Mouse (Mus musculus) liver, embryonic 13.5 days (tissue): ENCODE data around the gene Ncor2. TPM values are rescaled to one million over a fixed set of nuclear protein-coding genes. Genes with fewer than 3 reads are reported as not detected.
A peak's percentile ranks its signal among the peaks of the same experiment; 100 is the strongest.

ENCODE experiments used
- ATAC-seq: fragments of 200-750 bp; cut with Nextera tagmentation; 2 replicates; pipeline ENCODE4 v1.8.0; 2017; ENCODE audit warnings: low read depth, mild to moderate bottlenecking, moderate number of reproducible peaks, moderate library complexity
- DNase-seq: peaks from one replicate; pipeline ENCODE4 v3.0.0; 2022
- H3K27ac ChIP-seq: fragments of 300-500 bp; sonication (generic); 2 replicates; pipeline ENCODE4 v1.5.1; 2015; ENCODE audit warnings: moderate library complexity, mild to moderate bottlenecking, inconsistent platforms
- H3K27me3 ChIP-seq: fragments of 300-500 bp; sonication (generic); 2 replicates; pipeline ENCODE4 v1.6.1; 2015; ENCODE audit warnings: mild to moderate bottlenecking, inconsistent platforms
- H3K36me3 ChIP-seq: fragments of 300-500 bp; sonication (generic); 2 replicates; pipeline ENCODE4 v1.6.1; 2015; ENCODE audit warnings: mild to moderate bottlenecking, inconsistent platforms
- H3K4me1 ChIP-seq: fragments of 300-500 bp; sonication (generic); replicated peaks from 2 replicates; pipeline ENCODE4 v1.6.1; 2015; ENCODE audit warnings: inconsistent platforms
- H3K4me2 ChIP-seq: fragments of 300-500 bp; sonication (generic); 2 replicates; pipeline ENCODE4 v1.6.1; 2015; ENCODE audit warnings: inconsistent platforms, mild to moderate bottlenecking, moderate library complexity
- H3K4me3 ChIP-seq: fragments of 300-500 bp; sonication (generic); replicated peaks from 2 replicates; pipeline ENCODE4 v1.5.1; 2015; ENCODE audit warnings: mild to moderate bottlenecking, inconsistent platforms
- H3K9ac ChIP-seq: fragments of 300-500 bp; sonication (generic); 2 replicates; pipeline ENCODE4 v1.6.1; 2015; ENCODE audit warnings: mild to moderate bottlenecking, inconsistent platforms
- H3K9me3 ChIP-seq: fragments of 300-500 bp; sonication (generic); replicated peaks from 2 replicates; pipeline ENCODE4 v1.6.1; 2016; ENCODE audit warnings: inconsistent platforms
- WGBS: fragments of 180-500 bp; shearing (Covaris S2); methylation state at CpG from one replicate; pipeline ENCODE4 v1.1.7; 2015; ENCODE audit not compliant: insufficient replicate concordance; 5-methylcytosine and 5-hydroxymethylcytosine counted together
- polyA plus RNA-seq: library from polyadenylated mRNA; unstranded; fragments of >200 nt; fragmentation: Nextera tagmentation; extraction: Ambion mirVana; gene quantifications from 2 replicates; pipeline ENCODE4 v1.2.1, GENCODE M21; 2015

The Ncor2 gene
- polyA plus RNA-seq, 1 experiment from 2014 or later = 4.5 TPM

DNA sequence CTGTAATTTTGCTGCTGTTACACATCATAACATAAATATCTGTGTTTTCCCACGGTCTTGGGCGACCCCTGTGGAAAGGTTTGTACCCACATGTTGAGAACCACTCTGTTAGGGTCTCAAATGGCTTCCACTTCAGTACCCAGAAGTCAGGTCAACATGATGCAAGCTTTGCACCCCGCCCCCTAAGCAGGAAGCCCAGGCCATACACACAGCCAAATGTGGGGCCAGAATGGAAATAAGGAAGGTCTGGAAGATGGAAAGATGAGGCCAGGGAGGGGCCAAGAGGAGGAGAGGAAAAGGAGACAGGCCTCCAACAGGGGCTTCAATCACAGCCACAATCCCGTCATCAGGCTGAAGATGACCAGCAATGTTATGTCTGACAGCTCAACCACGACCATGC, 37.1 kb downstream of the Ncor2 start:
- DNase-seq = no peak
- Histone ChIP-seq H3K27me3 (no peaks in the 10 kb centered on the region), H3K36me3 (no peaks in the 10 kb centered on the region), H3K4me2 (no peak overlapping the region), H3K4me3 (no peak overlapping the region), H3K4me1 (peaks cover 73% of the 10 kb centered on the region), H3K9ac (no peak overlapping the region), H3K9me3 (no peaks in the 10 kb centered on the region), H3K27ac (peak overlapping the region; percentile 70)
- no peak; the same call in 1 of the 2 replicates for ATAC-seq
- 49% methylated on average over 5 of the region's 5 CpGs for WGBS

DNA sequence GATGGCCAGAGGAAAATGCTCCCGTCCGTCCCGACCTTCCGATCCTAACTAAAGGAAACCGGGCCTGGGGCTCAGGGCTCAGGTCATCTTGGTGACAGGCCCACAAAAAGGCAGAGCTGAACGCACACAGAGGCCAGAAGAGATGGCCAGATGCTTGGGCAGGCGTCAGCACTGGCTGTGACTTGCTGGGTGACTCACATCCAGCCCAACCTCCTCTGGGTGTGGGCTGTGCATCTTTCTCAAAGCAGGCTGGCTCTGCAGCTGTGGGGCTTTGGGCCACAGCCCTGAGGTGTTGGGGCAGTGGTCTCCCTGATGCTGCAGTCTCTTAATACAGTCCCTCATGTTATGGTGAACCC, 37.5 kb downstream of the Ncor2 start:
- H3K4me1 ChIP-seq = peaks cover 77% of the 10 kb centered on the region

DNA sequence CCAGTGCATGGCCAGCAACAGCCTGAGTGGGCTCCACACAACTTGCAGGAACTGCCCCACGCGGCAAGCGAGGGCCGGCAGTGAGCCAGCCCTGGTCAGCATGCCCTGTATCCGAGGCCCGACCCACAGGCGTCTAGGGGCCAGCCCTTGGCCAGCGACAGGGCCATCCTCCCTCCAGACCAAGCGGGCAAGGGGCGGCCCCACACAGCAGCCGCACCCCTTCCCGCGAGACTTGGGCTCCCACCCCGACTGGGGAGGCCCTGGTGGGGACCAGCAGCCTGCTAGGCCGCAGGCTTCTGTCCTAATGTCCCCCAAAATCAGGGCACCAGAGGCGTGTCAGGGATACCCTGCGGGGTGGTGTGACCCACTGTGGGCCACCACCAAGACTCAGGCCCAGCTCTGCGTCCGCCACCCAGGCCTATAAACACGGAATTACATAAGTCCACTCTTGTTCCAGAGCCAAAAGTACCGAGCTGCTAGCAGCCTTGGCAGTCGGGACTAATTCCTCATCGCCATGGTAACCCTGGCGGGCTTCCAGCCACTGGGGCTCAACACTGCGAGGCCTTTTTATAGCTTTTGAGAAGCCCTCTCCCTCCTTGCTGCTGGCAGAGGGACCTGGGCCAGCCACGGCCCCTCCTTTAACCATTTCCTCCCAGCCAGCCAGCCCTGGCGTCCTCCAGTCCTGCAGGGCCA, 38.0 kb downstream of the Ncor2 start:
- peak; percentile 57 for ATAC-seq
- H3K27me3 ChIP-seq = no peaks in the 10 kb centered on the region
- 45% methylated on average over 27 of the region's 27 CpGs for WGBS
- peak overlapping the region; percentile 41; the same call in 1 of the 2 replicates for H3K9ac ChIP-seq
- 0 out of 2 replicates have a peak overlapping the region, but pooled peaks have one; percentile 10 for H3K4me3 ChIP-seq
- no peaks in the 10 kb centered on the region for H3K36me3 ChIP-seq
- H3K4me2 ChIP-seq = peak overlapping the region; percentile 39
- H3K27ac ChIP-seq = peak overlapping the region; percentile 79
- H3K4me1 ChIP-seq = peaks cover 75% of the 10 kb centered on the region
- no peaks in the 10 kb centered on the region for H3K9me3 ChIP-seq
- DNase-seq = no peak

More for the DNA sequence above, 37.5 kb downstream of the Ncor2 start:
- Histone ChIP-seq H3K4me2 (no peak overlapping the region), H3K9me3 (no peaks in the 10 kb centered on the region), H3K27ac (peak overlapping the region; percentile 70), H3K4me3 (no peak overlapping the region), H3K36me3 (no peaks in the 10 kb centered on the region), H3K9ac (no peak overlapping the region), H3K27me3 (no peaks in the 10 kb centered on the region)
- WGBS = 36% methylated on average over 7 of the region's 7 CpGs
- DNase-seq = no peak
- peak; percentile 35 for ATAC-seq

DNA sequence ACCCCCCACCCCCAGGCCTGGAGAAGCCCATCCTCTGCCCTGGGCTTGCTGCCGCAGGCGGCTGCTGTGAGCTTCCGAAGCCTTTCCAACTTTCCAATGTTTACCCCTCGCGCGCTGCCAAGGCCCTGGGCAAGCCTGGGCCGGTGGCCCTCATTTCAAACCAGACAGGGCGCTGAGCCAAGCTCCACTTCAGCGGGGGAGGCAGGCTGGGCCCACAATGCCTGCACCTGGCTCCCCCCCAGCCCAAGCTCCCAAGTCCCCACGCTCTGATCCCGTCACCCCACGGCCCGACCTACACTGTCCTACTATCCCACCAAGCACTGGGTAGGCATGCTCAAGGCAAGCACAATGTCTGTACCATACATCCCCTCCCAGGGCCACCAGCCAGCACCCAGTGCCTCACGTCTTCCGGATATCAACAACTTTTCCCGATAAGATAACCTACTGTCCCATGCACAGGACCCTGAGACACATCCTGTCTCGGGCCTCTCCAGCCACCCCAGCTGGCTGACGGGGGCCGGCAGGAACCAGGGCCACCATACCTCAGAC, 38.8 kb downstream of the Ncor2 start:
- Histone ChIP-seq H3K27ac (peak overlapping the region; percentile 79), H3K27me3 (no peaks in the 10 kb centered on the region), H3K36me3 (no peaks in the 10 kb centered on the region), H3K9ac (0 out of 2 replicates have a peak overlapping the region, but pooled peaks have one; percentile 41), H3K9me3 (no peaks in the 10 kb centered on the region), H3K4me2 (peak overlapping the region; percentile 39), H3K4me3 (0 out of 2 replicates have a peak overlapping the region, but pooled peaks have one; percentile 10), H3K4me1 (peaks cover 70% of the 10 kb centered on the region)
- ATAC-seq (0 out of 2 replicates have a peak, but pooled peaks have one; percentile 10), DNase-seq (no peak)
- 61% methylated on average over 19 of the region's 19 CpGs for WGBS

DNA sequence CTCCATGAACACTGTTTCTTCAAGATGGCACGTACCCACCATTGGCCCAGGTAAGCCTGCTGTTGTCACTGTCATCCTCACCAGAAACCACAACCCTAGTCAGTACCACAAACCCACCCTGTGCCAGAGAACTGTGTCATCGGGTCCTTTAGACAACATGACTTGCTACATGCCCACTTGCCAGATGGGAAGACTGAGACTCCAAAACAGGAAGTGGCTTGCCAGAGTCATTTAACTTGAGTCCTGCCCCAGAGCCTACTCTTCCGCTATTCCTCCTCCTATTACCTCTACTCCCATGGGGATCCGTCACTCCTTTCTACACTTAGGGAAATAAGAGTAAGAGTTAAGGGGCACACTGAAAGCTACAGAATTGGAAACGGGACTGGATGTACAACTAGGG, 39.4 kb downstream of the Ncor2 start:
- ATAC-seq (no peak), DNase-seq (no peak)
- WGBS = 73% methylated on average over 5 of the region's 5 CpGs
- peaks cover 75% of the 10 kb centered on the region for H3K4me1 ChIP-seq
- H3K36me3 ChIP-seq = no peaks in the 10 kb centered on the region
- H3K27ac ChIP-seq = no peak overlapping the region
- H3K9ac ChIP-seq = no peak overlapping the region
- no peaks in the 10 kb centered on the region for H3K27me3 ChIP-seq
- H3K4me3 ChIP-seq = no peak overlapping the region
- no peaks in the 10 kb centered on the region for H3K9me3 ChIP-seq
- H3K4me2 ChIP-seq = no peak overlapping the region

DNA sequence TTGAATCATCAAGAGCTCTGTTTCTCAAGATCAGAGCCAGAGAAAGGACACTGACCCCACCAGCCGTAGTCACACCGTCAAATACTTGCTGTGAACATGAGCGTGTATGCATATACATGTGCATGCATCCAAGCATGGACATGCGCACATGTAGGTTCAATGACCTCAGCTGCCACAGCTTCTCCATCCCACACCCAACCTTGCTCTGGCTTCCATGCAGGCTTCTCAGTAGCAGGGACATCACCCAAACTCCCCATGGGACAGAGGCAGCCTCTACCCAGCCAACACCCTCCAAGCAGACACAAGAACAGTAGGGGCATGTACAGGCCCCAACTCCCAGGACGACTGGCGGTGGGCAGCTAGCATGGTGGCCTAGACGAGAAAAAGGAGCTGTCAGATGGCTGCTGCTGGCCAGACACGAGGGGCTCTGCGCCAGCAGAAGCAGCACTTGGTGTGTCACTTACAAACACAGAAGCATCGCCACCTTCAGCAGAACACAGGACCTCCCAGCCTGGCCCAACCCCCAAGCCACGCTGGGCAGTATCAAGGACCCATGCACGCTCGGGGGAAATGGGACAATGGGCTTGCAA, 40.1 kb downstream of the Ncor2 start:
- no peak overlapping the region for H3K9ac ChIP-seq

DNA sequence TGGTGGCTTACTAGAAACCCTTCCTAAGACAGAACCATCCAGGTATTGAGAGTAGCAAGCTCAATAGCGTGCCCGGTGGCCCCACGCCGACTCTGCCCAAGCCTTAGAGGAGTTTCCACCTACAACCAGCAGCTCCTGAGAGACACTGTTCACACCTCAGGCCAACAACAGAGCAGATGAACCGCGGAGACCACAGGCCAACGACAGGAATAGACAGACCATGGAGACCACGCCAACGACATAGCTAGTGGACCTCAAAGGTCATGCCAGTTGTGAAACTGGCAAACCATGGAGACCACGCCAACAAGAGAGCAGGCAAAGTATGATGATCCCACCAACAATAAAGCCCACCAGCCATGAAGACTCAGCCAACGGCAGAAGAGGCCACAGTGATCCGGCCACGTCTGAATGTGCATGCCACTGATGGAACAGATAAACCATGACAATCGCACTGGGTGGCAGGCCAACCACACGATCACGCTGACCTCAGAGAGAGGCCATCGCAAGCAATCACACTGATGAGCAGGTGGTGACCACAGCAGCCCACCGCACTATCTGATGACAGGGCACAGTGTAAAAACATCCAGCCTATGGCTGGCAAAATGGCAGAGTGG, 41.2 kb downstream of the Ncor2 start:
- DNase-seq (no peak), ATAC-seq (no peak)
- Histone ChIP-seq H3K27ac (no peak overlapping the region), H3K27me3 (no peaks in the 10 kb centered on the region), H3K4me3 (no peak overlapping the region), H3K9me3 (no peaks in the 10 kb centered on the region), H3K36me3 (no peaks in the 10 kb centered on the region), H3K4me2 (no peak overlapping the region), H3K9ac (no peak overlapping the region), H3K4me1 (peaks cover 75% of the 10 kb centered on the region)
- WGBS = 64% methylated on average over 18 of the region's 18 CpGs

More for the DNA sequence above, 40.1 kb downstream of the Ncor2 start:
- Histone ChIP-seq H3K36me3 (no peaks in the 10 kb centered on the region), H3K4me1 (peaks cover 83% of the 10 kb centered on the region), H3K4me2 (no peak overlapping the region), H3K4me3 (no peak overlapping the region), H3K27me3 (no peaks in the 10 kb centered on the region), H3K9me3 (no peaks in the 10 kb centered on the region), H3K27ac (no peak overlapping the region)
- WGBS = 76% methylated on average over 13 of the region's 13 CpGs
- DNase-seq (no peak), ATAC-seq (no peak)

DNA sequence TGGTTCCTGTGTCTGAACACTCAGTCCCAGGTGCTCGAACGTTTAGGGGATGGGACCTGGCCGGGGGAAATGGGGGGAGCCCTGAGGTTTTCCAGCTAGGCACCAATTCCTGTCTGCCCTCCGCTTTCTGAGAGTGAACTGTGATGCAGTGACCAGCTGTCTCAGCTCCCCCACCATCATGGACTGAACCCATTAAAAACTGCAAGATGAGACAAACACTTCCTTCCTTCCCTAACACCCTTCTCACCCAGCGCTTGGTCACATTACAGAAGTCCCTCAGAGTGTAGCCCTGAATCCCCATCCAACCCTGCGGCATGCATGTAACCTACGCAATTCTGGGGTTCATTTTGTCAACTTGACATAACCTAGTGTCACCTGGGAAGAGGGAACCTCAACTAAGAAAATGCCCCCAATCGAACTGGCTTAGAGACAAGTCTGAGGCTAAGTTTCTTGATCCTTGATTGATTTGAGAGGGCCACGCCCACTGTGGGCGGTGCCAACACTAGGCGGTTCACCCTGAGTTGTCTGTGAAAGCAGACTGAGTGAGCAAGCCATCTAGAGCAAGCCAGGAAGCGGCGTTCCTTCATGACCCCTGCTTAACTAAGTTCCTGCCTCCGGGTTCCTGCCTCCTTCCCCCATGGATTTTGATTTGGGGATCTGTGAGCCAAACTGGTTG, 41.9 kb downstream of the Ncor2 start:
- peaks cover 73% of the 10 kb centered on the region for H3K4me1 ChIP-seq
- H3K27ac ChIP-seq = no peak overlapping the region
- no peak overlapping the region for H3K4me3 ChIP-seq
- H3K27me3 ChIP-seq = no peaks in the 10 kb centered on the region
- no peak overlapping the region for H3K4me2 ChIP-seq
- DNase-seq (peak; percentile 33), ATAC-seq (no peak)
- H3K36me3 ChIP-seq = no peaks in the 10 kb centered on the region
- H3K9ac ChIP-seq = no peak overlapping the region
- no peaks in the 10 kb centered on the region for H3K9me3 ChIP-seq
- 34% methylated on average over 14 of the region's 14 CpGs for WGBS

DNA sequence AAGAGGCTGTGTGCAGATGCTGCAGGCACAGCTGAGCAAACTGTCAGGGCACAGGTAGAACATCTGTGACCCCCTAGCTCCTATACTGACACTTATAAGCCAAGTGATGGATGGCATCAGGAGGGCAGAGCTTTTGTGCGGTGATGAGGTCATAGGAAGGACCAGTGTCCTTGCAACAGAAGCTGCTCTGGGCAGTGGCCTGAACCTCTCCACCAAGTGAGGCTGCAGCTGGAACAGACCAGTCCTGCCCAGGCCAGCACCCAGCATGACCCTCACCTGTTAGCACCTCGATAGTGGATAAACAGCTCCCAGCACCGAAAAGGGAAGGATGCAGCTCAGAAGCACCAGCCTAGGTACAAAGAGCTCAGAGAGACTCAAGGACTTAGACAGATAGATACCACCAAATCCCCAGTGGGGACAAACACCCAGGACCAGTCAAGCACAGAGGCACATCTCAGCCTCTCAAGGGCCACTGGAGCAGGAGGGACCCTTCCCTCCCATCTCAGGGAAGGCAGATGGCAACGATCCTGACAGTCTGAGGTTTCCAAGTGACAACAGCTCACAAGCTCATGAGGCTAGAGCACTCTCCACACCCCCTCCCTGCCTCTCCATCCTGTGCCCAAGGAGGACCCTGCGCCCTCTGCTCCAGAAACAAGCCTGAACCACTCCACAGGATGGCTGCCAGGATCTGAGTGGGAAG, 42.6 kb downstream of the Ncor2 start:
- Histone ChIP-seq H3K27ac (no peak overlapping the region), H3K4me1 (peaks cover 73% of the 10 kb centered on the region)
- ATAC-seq = no peak

DNA sequence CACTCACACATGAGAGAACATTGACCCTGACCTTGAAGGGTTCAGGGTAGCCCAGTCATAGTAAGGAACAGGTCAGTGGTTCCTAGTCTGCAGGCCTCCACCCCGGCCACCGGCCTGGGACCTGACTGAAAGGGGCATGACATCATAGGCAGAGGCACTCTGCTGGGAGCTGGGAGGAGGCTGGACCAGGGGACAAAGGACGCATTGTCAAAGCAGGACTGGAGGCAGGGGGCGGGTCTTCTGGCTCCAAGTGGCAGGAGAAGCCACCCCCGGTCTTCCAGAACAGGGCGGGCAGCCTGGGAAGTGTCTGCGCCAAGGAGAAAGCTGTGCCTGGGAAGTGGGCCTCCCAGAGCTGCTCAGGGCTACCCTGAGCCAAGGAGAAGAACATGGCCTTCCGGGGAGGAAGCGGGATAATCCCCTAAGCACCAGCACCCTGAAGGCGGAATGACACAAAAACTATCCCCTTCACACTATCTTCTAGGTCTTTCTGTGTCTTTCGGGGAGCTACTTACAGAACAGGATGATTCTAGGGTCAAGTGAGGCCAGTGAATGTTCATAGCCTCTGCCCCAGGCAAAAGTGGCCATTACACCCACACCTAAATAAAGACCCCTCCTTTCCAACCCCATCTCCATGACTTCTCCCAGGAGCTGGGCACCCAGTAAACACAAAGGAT, 44.1 kb downstream of the Ncor2 start:
- Histone ChIP-seq H3K36me3 (no peaks in the 10 kb centered on the region), H3K4me3 (no peak overlapping the region), H3K4me1 (peaks cover 70% of the 10 kb centered on the region), H3K9ac (no peak overlapping the region), H3K4me2 (no peak overlapping the region), H3K27me3 (no peaks in the 10 kb centered on the region), H3K9me3 (no peaks in the 10 kb centered on the region), H3K27ac (no peak overlapping the region)
- ATAC-seq (peak; percentile 56), DNase-seq (no peak)
- WGBS = 55% methylated on average over 11 of the region's 11 CpGs

More for the DNA sequence above, 42.6 kb downstream of the Ncor2 start:
- H3K4me3 ChIP-seq = no peak overlapping the region
- no peak overlapping the region for H3K9ac ChIP-seq
- H3K36me3 ChIP-seq = no peaks in the 10 kb centered on the region
- DNase-seq = no peak
- no peak overlapping the region for H3K4me2 ChIP-seq
- no peaks in the 10 kb centered on the region for H3K27me3 ChIP-seq
- WGBS = 62% methylated on average over 5 of the region's 5 CpGs
- no peaks in the 10 kb centered on the region for H3K9me3 ChIP-seq
